Mouse (Mus musculus) heart, postnatal 10 days (tissue): ENCODE results near the gene Klf13. TPM values are rescaled to one million over a fixed set of nuclear protein-coding genes. Genes with fewer than 3 reads are reported as not detected.

ENCODE experiments used
- DNase-seq, 2 experiments: peaks; one replicate each; pipeline ENCODE4 v3.0.0; 2021
- intact Hi-C: fragments of 180-260 bp; cut with DNase I; formaldehyde crosslinking; loops from one replicate; pipeline ENCODE4 v1.15.1; 2025
- total RNA-seq, 2 experiments: library from RNA; stranded (reverse); gene quantifications; 2 replicates each; pipeline ENCODE4 v1.2.3; 2021

Klf13 gene
- total RNA-seq, 2 experiments from 2014 or later = 63.9 to 96.0 TPM

DNA sequence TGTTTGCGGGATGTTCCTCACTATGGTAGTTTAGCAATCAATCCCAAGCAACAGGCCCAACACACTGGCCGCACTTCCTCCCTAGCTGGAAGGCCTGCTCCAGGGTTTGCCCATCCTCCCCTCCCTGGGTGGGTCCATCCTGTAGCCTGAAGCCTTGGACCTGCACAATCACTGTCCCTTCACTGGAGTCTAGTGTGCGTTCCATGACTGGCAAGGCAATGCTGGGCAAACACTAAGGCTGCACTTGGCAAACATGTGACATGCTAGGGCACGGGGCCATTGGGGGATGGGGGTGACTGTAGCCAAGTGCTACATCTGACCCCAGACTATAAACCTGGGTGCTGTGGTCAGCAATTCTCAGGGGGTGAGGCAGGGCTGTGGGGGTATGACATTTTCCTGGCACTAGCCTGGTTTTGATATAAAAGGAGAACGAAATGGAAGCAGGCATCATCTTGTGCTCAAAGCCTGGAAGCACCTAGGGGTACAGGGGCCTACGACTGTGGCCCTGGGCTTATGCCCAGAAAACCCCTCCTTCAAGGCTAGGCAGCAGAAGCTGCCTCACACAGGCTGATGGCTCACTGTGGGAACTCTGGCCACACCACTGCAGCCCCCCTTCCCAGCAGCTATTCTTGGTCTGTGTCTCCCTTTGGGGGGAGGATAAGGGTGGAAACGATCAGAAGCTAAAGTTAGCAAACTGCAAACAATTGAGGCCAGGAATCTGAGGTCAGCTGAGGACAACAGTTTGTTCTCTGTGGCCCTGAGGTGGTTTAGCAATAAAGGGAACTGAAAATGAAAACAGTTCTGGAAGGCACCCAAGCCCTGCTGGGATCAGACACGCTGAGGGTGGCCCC lies 27.1 kb downstream of the Klf13 start:
- DNase-seq = peak; percentile 92 to 94
- intact Hi-C loops = loop anchor here (1.0 kb wide), 2 partner anchors 16 to 26 kb away; no protein-coding TSS in a partner anchor

DNA sequence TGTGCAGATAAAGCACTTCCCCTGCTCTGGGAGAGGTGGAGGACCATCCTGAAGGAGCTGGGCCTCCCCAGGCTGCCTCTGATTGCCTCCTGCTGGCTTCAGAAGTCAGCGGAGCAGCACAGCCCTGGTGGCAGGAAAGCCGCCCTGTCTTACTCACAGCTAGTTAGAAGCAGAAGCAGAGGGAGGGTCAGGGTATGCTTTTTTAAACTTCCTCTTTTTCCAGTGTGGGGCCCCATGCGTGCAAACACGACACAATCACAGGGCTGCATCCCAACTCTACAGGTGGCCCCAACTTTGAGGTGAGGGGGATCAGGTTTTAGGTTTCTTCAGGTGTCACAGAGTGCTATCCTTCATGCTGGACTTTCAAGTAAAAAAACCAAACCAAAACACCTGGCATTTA lies 27.8 kb downstream of the Klf13 start:
- intact Hi-C loops = loop anchor here (1.0 kb wide), 1 partner anchor 26 kb away; no protein-coding TSS in a partner anchor
- peak; percentile 65 for DNase-seq

DNA sequence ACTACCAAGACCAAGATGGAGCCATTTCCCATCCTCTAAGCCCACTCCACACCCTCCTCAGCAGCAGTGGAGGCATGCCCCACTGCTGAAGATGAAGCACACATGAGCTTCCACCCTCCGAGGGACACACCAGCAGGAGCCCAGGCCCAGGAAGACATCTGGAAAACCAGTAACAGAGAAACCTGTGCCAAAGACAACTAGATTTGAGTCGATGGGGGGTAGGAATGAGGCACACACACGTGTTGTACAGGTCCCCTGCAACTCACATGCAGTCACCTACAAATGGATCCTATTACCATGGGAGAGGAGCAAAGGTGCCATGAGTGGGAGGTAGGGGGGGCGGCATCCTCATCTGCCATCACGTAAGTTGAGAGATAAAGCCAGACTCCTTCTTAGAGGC lies 28.5 kb downstream of the Klf13 start:
- no peak for DNase-seq
- intact Hi-C loops = no loop called here

DNA sequence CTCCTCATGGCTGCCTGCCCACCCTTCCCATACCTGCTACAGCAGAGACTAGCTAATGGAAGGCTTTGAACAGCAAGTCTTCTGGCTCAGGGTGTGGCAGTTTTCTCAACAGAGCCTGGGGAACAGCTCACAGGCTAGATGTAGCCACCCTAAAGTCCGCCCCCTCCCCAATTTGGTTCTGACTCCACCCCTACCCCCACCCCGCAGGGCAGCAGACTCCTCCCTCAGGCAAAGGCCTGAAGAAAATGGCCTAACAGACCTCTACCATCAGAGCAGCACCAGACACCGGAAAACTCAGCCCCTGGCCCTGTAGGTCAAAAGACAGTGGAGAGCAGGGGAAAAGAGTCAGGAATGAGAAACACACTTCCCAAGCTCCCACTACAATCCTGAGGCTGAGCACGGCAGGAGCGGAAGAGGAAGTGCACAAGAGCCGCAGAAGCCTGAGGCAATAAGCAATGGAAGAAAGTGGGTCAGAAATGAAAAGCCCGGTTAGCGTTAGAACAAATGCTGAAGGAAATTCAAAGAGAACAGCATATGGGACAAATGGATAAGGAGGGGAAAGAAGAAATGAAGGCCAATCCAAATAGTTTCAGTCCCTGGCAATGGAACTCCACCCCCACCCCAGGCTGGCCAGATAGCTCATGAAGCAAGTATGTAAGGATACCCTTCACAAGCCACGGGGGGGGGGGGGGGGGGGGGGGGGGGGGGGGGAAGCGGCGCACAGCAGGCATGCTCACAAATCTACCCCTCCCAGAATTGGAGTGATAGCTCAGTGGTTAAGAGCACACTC lies 30.0 kb downstream of the Klf13 start:
- intact Hi-C loops = no loop called here
- no peak for DNase-seq

DNA sequence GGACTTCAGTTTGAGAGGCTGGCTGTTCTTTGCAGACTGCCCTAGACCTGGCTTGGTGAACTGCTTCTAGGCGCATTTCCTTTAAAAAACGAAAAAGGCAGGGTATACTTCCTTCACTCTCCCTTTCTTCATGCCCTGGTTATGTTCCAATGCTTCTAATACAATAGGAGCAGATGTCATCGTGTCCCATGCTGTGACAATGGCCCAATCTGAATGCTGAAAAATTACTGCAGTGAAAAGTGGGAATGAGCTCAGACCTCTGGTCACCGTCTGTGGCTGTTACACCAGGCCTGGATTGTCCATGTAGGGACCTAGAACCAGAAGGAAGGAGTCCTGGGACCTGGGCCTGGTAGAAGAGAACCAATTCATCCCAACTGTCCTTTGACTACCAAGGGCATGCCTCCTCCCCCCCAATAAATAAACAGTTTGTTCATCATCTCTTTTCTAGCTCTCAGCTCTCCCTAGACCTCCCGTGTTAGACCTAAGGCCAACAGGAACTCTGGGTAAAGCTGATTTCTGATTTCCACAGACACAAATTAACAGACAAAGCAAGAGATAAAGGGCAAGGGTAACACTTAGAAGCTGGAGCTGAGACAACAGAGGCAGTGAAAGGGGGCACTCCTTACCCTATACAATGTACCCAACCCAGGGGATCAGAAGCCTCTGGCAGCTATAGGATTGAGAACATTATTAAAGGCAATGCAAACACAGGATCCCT lies 30.8 kb downstream of the Klf13 start:
- intact Hi-C loops = no loop called here
- no peak for DNase-seq

DNA sequence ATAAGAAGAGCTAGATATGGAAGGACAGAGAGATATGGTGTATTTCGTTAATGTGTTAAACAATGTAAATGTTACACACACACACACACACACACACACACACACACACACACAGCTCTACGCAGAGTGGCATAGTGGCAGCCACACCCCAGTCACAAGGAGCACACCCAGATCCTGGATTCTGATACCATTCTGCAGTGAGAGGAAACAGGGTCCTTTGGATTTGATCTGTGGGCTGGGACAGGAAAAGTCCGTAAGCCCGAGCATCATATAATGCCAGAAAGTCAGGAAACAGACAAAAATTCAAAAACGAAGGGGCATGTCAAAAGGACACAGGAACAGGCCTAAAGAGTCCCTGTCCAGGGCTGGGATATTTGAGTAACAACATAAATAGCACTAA lies 33.1 kb downstream of the Klf13 start:
- DNase-seq = no peak
- intact Hi-C loops = no loop called here

DNA sequence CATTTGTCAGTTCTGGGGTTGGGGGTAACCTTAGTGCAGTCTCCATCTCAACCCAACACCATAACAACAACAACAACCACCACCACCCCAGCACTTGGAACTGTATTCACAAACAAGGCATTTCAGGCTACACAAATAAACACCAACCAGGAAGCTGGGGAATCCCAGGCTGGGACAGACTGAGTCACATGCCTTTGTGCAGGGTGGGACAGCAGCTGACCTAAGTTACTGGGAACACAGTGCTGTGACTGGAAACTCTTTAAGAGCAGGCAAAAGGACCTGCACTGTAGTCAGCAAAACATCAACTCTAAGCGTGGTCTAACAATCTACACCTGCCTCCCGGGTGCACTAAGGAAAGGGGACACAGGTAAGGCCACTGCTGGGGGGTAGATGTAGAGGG lies 33.5 kb downstream of the Klf13 start:
- intact Hi-C loops = no loop called here
- no peak for DNase-seq

DNA sequence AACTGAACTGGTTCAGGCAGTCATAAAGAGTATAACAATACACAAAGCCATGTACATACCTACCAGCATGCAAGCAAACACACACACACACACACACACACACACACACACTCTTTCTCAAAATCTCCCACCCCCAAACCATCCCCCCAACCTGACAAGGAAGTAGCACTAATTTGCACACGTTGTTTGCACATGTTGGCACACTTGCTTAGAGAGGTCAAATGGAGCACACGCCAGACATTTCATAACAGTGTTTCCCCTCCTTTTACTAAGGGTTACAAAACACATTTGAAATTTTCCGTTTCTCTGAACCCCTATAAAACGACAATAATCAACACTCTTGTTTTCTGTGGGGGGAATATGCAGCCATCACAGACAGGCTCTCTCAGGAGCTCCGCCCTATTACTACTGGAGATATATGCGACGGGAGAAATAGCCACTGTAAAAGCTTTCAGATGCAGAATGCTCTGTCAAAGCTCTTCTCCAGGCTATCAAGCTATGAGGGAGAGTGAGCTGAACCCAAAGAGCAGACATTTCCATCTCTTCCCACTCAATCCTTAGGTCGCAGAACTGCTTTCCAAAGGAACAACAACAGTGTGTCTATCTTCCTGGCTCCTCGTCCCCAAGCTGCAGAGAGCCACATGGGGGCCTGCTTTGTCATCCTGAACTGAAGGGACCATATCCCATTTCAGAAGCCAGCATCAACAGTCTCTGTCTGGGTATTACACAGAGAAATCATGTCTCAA lies 34.9 kb downstream of the Klf13 start:
- DNase-seq = no peak
- intact Hi-C loops = no loop called here

DNA sequence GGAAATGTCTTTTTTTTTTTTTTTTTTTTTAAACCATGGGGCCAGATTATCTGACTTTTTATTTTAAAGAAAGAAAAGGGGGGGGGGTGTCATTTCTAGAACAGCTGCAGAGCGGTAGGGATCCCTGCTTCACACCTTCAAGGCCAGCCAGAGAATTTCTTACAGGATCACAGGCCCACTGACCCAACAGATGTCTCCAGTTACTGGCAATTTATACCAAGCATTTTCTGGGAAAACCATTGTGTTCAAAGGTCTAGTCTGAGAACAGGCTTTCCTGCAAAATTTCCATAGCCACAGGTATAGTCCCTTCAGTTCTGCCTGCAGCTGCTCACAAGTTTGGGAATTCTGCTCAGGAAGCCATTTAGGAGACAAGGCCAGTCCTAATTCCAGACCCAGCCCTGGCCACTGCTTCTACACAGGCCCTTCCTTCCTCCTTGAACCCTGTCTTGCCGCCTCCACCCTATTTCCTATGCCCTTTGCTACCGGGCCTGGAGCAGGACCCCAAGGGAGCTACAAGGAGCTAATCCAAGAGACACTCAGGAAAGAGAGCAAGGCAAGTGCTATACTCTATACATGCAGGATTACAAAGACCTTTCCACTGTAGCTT lies 36.0 kb downstream of the Klf13 start:
- intact Hi-C loops = no loop called here
- DNase-seq = no peak

DNA sequence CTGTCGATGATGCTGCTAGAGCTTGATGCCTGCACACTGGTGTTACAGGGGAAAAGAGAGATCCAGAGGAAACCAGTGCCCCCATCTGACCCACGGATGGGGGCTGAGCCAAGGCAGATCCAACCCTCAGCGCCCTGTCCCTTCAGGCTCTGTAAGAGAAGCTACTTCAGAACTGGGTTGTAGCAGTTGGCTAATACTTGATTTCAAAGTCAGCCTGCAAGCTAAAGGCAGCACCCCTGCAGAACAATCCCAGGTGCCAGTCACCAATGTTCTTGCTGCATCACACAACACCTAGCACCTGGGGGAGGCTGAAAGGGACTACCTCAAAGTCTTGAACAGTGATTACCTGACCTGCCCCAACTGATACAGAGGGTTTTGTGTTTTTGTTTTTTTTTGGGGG lies 36.8 kb downstream of the Klf13 start:
- intact Hi-C loops = no loop called here

DNA sequence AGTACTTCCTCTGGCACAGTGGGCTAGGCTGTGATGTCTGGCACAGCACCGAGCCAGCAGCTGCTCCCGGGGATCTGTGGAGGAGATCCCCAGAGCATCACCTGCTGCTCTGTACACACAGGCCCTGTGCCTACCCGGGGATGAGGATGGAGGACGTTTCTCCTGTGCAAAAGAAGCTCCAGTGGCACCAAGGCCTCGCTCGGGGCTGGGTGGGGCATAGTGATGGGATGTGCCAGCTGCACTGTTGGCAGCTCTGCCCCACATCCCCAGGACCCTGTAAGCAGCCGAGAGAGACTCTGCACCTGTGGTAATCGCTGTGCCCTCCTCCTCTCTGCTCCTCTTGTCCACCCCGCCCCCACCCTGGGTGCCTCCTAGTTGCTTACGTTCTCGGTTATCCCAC lies 37.4 kb downstream of the Klf13 start:
- no peak for DNase-seq
- intact Hi-C loops = no loop called here

More for the DNA sequence above, 36.8 kb downstream of the Klf13 start:
- no peak for DNase-seq

DNA sequence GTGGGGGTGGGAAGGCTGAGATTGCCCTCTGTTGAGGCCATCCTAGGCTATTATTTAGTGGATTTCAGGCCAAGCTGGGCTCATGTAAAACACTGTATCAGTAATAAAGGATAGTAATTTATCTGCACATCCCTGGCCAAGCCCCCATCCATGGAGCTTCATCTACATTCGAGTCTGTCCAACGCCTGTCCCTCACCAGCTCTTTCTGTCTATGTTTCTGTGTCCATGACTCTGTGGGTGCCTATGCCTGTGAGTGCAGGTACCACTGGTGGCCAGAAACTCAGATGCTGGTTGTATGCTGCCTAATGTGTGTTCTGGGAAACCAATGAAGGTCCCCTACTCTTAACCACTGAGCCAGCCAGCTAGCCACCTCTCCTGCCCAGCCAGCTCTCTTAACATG lies 38.3 kb downstream of the Klf13 start:
- intact Hi-C loops = no loop called here
- no peak for DNase-seq

DNA sequence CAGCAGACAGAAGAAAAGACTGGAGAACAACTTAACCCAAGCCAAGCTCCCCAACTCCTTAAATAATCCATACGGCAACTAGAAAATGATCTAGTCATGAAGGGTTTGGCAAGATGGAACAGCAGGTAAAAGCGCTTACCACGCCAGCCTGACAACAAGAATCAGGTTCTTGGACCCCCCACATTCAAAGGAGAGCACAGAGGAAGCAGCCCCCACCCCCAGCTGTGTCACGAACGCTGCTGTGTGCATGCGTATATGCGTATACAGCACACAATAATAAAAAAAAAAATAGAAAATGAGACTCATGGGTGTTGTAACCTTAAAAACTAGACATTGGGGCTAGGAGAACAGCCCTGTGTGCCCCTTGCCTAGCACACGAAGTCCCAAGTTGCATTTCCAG lies 38.8 kb downstream of the Klf13 start:
- DNase-seq = no peak
- intact Hi-C loops = no loop called here

DNA sequence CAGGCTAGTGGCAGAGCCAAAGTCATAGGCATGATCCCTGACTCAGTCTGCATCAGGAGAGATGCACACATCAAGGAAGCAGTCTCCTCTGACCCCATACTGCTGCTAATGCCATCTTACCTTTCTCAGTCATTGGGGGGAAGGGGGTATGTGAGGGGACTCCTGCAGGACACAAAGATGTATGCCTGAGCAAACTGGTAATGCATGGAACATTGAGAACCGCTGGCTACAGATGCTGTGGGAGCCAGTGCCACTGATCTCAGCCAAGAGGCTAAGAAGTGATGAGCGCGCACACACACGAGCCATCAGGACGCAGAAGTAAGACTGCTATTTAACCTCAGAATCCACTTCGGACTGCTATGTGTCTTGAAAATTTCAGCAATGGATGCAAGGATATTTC lies 40.5 kb downstream of the Klf13 start:
- no peak for DNase-seq
- intact Hi-C loops = no loop called here

DNA sequence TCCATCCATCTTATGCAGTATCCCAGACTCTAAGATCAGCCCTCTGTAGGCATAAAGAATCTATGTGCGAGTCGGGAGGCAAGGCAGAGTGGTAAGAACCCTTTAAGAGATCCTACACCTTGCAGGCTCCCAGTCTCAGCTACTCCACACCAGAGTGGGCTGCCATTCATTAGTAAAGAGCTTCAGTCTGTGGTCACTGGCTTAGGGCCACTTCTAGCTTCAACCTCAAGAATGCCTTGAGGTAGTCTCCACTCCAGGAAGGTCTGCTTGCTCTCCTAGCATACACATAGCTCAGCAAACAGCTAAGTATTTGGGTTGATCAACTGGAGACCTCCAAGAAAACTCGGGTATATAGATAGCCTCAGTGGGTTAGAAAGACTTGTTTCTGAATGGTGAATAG lies 41.1 kb downstream of the Klf13 start:
- no peak for DNase-seq
- intact Hi-C loops = loop anchor here (2.0 kb wide), 2 partner anchors 39 to 43 kb away; no protein-coding TSS in a partner anchor

DNA sequence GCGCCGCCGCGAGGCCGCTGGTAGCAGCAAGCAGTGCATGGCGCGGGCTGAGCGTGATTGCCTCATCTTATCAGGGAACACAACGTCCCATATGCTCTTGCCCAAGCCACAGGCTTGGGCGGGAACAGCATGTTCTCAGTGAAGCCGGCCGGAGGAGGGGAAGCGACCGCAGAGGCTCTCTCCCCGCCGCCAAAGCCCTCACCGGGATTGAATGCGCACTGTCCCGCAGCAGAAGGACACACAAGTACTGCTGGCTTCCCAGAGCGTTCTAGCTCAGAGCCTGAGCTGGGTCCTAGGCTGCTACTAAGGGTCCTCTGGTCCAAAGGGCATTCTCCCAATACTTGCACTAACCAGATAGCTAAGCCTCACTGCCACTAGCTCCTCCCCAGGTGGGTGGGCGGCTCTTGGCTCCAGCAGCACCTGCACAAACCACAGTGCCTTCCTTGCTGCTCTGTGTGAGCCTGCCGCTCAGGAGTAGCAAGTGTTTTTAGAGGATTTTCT lies 41.7 kb downstream of the Klf13 start:
- intact Hi-C loops = loop anchor here (2.0 kb wide), 2 partner anchors 40 to 42 kb away; no protein-coding TSS in a partner anchor
- DNase-seq = peak; percentile 92 to 96

DNA sequence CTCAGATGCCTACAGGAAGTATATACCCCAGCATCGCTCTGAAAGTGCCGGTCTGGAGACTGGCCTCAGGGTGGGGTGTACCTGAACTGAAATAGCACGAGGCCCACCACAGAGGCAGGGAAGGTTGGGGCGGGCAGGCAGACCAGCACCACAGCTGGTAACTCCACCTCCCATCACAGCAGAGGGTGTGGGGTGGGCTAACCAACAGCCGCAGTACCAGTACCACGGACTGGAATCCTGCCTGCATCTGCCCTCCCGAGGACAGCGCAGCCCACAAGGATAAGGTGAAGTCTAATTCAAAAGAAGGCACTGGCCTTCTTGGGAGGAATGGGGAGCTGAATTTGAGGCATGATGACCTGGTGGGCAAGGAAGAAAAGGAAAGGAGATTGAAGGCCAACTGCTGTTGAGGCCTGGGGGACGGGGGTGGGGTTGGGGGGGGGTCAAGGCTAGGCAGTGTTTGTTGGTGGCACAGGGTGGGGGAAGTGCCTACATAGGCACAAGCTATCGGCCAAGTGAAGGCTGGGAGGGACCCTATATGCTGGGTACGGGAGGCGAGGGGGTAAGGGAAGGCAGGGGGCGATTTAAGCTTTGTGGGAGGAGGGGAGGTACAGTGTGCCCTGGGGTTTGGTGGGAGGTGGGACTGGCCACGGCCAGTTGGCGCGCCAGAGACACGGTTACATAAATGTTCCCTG lies 42.3 kb downstream of the Klf13 start:
- intact Hi-C loops = loop anchor here (2.0 kb wide), 2 partner anchors 40 to 42 kb away; no protein-coding TSS in a partner anchor
- no peak for DNase-seq

DNA sequence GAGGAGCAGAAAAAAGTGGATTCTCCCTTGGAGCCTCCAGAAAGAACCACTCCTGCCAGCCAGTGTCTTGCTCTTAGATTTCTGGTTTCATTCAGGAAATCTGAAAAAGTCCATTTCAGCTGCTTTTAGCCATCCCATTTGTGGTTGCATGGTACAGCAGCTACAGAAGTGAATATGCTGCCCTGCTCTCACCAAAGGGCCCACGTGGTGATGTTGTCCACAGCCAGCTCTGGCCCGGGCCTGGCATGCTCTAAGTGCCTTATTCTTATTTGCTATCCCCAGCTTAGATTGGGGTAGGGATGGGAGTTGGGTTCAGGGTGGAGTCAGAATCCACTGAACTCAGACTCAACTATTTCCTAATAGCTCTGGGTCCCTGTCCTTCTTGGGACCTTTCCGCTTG lies 43.5 kb downstream of the Klf13 start:
- no peak for DNase-seq
- intact Hi-C loops = loop anchor here (1.0 kb wide), 1 partner anchor 17 kb away; no protein-coding TSS in a partner anchor

DNA sequence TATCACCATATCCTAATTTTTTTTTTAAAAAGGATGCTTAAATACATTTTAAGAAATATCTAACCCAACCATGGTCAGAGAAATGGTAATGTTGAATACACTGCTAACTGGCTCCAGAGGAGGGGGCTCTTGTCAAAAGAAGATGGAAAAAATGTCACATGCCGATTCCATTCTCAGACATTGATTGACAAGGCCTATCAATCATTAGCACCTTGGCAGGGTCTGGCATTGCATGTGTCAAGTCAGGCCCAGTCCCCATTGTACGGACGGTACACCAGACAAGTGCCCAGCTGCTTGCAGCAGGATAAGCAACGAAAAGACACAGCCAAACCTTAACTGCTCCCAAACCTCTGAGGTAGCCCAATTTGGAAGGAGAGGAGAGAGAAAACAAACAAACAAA lies 44.1 kb downstream of the Klf13 start:
- DNase-seq = no peak
- intact Hi-C loops = loop anchor here (1.0 kb wide), 1 partner anchor 18 kb away; no protein-coding TSS in a partner anchor
